Mouse (Mus musculus): ENCODE measurements around the gene Ssxb3.
"Not testable (repeated sequence)": the region's sequence is repeated elsewhere in the genome, so short reads cannot be mapped to it uniquely, and the experiment has no call there.

Ssxb3 gene

GRCm38 (mm10) chrX:8591716-8592115 is at the start of gene Ssxb3:
TSS of gene Ssxb3 (minus strand) at chrX:8591816.
- not testable (repeated sequence) for DNase-seq (ENCODE audit: low spot score)

DNA sequence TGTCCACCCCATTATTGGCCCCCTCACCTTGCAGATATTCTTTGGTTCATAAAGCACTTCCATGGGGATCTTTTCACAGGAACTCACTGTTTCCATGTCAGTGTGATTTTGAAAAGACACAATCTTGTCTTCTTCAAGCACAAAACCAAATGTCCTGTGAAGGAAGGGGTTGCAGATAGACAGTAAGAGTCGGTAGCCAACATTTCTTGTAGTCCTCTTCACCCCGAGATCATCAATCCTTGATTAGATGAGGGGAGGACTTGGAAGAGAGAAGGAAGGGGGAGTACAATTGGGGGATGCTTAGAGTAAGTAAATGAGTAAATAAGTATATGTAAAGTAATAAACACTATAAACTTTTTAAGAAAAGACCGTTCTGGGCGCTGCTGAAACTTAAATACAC is 43.5 kb downstream of the Ssxb3 start, which contains the start of gene Ssxb6:
Gene Ssxb6 (minus strand): TSS at position 101 of the 400 bp plus-strand sequence.
- not testable (repeated sequence) for DNase-seq (ENCODE audit: low spot score)

All from yolk sac, embryonic 10.5 days (tissue).